Mouse (Mus musculus) cortical plate, adult 2 months (tissue): ENCODE results near the gene Fam78a. TPM values are rescaled to one million over a fixed set of nuclear protein-coding genes. Genes with fewer than 3 reads are reported as not detected.

Experiments
- H3K27ac ChIP-seq: fragments of 200-500 bp; 2 replicates; pipeline ENCODE4 v1.5.1; 2012; ENCODE audit warnings: low read length, control low read depth, inconsistent platforms; ENCODE audit not compliant: insufficient read depth
- H3K4me1 ChIP-seq: fragments of 200-500 bp; 2 replicates; pipeline ENCODE4 v1.6.1; 2011; ENCODE audit warnings: low read length; ENCODE audit not compliant: control insufficient read depth, insufficient read depth
- H3K4me3 ChIP-seq: fragments of 200-500 bp; 2 replicates; pipeline ENCODE4 v1.5.1; 2011; ENCODE audit warnings: mild to moderate bottlenecking, low read length, control low read depth; ENCODE audit not compliant: insufficient read depth
- CTCF ChIP-seq: fragments of 200-500 bp; IDR thresholded peaks from 2 replicates; pipeline ENCODE4 v1.5.1; 2011; ENCODE audit warnings: mild to moderate bottlenecking, control low read depth, low read length; ENCODE audit not compliant: insufficient read depth; ENCODE audit errors: extremely low read depth
- POLR2A ChIP-seq: fragments of 200-500 bp; IDR thresholded peaks from 2 replicates; pipeline ENCODE4 v1.6.1; 2011; ENCODE audit warnings: mild to moderate bottlenecking, low read length, control low read depth; ENCODE audit not compliant: insufficient read depth; ENCODE audit errors: extremely low read depth
- polyA plus RNA-seq: library from polyadenylated mRNA; depleted of rRNA; stranded (reverse); fragments of >200 nt; gene quantifications from 2 replicates; pipeline ENCODE4 v1.2.3, GENCODE M21; 2012

Gene Fam78a
- polyA plus RNA-seq, 1 experiment: 3.2 TPM

DNA sequence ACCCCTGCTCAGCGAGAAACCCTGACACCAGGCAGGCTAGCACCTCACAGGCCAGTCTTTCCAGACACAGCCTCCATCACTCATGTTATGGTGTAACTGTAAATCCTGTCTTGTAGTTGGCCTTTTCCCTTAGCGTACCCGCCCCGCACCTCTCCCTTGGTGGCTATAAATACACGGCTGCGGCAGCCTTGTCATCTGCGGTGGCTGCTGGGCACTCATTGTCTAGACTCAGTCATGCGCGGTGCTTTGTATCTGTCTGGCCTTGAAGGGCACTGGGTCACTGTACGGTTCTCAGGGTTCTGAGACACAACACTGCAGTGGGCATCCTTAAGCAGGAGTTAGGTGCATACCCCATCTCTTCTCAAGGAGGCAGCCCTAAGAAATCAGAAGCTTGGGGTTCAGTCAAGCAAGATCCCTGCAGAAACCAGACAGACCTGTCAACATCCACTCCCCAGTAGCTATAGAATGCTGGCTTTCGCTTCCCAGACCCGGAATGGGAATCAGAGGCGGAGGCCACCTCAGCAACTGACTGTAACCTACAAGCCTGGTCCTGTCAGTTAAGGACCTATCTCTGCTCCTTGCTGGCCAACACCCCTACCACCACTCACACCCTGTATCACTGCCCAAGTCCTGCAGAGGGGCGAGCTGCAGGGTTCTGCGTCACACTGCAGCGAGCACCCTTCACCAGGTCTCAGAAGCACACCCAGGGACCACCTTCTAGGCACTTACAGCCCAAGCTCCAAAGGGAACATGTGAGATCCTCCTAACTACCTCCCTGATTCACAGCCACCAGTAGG is 20.7 kb upstream of the Fam78a start:
- Histone ChIP-seq H3K4me3 (no peak overlapping the region), H3K27ac (peak overlapping the region; percentile 7; the same call in 1 of the 2 replicates), H3K4me1 (peaks cover 14% of the 10 kb centered on the region)
- TF ChIP-seq POLR2A: no peak
- TF ChIP-seq CTCF: no peak

DNA sequence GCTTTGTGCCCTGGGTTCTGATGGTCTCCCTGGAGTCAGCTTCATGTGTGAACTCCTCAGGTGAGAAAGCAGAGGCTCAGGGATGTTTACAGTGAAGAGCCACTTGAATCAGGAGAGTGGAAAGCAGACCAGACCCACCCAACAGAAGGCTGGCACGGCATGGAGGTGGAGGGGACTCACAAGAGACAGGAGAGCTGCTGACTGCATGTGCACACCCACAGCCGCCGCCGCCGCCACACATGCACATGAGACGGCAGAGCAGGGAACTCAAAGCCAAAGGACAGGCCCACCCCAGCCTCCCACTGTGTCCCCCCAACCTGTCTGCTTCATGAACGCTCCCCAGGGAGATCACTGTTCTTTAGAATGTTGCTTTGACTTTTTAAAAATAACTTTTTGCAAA is 19.5 kb upstream of the Fam78a start:
- Histone ChIP-seq H3K4me3 (no peak overlapping the region), H3K4me1 (peaks cover 14% of the 10 kb centered on the region), H3K27ac (peak overlapping the region; percentile 36)
- no peak for TF ChIP-seq CTCF
- no peak for TF ChIP-seq POLR2A

DNA sequence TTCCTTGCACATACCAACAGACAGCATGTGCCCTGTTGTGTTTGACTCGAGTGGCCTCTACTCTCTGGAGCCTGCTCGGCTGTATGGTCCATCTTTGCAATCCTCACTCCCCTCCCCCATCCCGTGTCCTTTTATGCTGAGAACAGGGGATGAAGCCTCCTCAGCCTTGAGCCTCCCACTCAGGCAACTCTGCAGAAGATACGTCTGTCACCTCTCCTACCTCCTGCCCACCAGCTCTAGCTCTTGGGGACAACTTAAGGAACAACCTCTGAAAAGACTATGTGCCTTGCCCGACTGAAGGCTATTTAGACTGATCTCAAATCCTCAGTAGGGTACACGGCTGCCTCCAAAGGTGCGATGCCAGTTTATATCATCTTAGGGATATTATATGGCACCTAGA is 18.9 kb upstream of the Fam78a start:
- TF ChIP-seq CTCF: no peak
- Histone ChIP-seq H3K4me3 (no peak overlapping the region), H3K4me1 (peaks cover 14% of the 10 kb centered on the region), H3K27ac (peak overlapping the region; percentile 73; the same call in 1 of the 2 replicates)

DNA sequence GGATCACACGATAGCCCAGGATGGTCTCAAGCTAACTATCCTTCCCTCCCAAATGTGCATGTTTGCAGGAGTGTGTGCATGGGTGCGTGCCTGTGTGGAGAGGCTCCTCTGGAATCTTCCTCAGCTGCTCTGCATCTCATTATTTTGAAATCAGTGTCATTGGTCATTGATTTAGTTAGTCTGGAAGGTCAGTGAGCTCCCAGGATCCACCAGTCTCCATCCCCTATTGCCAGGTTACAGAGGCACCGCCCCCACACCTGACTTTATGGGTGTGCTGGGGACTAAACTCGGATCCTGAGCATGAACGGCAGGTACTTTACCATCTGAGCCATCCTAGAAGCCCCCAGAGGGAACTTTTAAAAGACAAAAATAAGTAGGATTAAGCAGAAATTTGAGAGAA is 18.3 kb upstream of the Fam78a start:
- no peak overlapping the region for H3K4me3 ChIP-seq
- H3K4me1 ChIP-seq: peaks cover 14% of the 10 kb centered on the region
- TF ChIP-seq CTCF (no peak), POLR2A (no peak)
- no peak overlapping the region for H3K27ac ChIP-seq

DNA sequence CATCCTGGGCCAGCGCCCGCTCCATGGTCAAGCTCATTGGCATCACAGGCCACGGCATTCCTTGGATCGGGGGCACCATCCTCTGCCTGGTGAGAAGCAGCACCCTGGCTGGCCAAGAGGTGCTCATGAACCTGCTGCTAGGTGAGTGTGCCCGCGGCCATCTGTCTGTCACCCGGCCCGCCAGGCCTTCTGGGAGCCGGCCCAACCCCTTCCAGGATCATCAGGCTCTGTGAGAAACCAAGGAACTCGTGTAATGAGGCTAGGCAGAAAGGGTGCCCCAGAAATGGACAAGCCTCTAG is 11.4 kb upstream of the Fam78a start:
- TF ChIP-seq POLR2A: no peak
- peak overlapping the region; percentile 26; the same call in 1 of the 2 replicates for H3K27ac ChIP-seq
- peaks cover 5% of the 10 kb centered on the region for H3K4me1 ChIP-seq
- H3K4me3 ChIP-seq: peak overlapping the region; percentile 70

DNA sequence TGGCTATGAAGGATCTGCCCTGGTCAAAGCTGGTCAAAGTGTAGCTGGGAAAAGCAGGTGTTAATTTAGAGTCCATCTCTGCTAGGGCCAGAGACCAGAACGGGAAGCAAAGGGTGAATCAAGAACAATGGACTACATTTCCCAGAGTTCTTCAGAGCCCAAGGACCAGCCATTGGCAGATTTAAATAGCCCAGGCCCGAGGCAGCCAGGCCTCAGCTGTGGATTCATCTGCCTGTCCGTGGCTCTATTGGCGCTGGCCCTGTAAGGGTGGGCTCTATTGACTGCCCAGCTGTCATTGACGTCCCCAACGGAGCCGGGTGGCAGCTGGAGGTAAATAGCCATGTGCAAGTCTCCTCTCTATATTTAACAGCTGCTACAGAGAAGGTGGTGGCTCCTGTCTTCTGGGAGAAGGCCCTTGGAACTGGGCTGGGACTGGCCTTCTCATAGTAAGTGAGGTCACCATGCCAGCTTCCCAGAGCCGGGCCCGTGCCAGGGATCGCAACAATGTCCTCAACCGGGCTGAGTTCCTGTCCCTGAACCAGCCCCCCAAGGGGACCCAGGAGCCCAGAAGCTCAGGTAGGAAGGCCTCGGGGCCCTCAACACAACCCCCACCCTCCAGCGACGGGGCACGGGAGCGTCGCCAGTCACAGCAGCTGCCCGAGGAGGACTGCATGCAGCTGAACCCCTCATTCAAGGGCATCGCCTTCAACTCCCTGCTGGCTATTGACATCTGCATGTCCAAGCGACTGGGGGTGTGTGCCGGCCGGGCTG is 10.9 kb upstream of the Fam78a start, which contains the start of gene Plpp7:
Gene Plpp7 (plus strand): TSS at position 178 of the 771 bp plus-strand sequence.
- TF ChIP-seq CTCF (no peak), POLR2A (peak; percentile 90)
- peak within 1 kb of the TSS; percentile 26; the same call in 1 of the 2 replicates for H3K27ac ChIP-seq
- H3K4me3 ChIP-seq: peak within 1 kb of the TSS; percentile 70
- peaks cover 5% of the 10 kb centered on the region for H3K4me1 ChIP-seq

DNA sequence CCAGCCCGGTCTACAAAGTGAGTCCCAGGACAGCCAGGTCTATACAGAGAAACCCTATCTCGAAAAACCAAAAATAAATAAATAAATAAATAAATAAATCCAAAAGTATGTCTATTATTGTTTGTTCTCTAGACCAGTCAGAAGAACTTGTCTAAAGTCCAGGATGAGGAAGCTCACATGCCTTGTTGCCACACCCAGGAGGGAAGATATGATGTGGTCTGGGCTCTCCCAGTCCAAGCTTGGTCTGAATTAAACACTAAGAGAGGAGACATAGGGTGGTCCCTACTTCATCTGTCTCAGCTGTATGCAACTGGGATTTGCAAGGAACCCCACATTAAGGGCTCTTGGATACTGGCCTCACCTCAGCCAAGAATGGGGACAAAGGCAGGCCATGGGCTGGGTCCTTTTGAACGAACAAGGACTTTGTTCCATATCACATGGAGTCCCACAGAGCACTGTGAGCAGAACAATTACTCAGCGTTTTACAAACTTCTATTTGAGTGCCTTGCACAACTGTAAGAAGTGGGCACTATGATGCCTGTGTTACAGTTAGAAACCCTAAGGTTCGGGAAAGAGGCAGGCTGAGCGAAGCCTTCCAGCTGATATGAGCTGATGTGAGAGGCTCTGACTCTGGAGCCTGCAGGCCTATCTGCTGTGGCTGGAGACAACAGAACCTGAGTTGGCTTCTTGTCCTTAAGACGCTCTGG is 9.5 kb upstream of the Fam78a start:
- no peak for TF ChIP-seq POLR2A
- no peak for TF ChIP-seq CTCF
- Histone ChIP-seq H3K27ac (no peak overlapping the region), H3K4me1 (peaks cover 5% of the 10 kb centered on the region), H3K4me3 (no peak overlapping the region)

DNA sequence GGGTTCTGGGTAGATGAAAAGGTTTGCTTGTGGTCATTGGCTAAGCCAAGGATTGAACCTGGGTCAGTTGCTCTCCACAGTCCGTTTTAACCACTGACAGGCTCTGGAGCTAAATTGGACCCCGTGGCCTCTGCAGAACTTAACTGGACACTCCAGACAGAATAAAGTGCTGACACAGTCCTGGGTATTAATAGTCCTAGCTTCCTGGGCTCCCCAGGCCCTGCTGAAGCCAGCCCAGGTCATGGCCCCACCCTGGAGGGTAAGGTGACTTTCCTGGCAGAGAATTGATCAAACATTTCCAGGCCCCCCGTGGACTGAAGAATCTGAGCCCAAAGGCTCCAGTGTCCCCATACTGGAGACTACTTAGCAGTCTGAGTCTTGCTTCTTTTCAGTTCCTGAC is 7.3 kb upstream of the Fam78a start:
- no peak overlapping the region for H3K4me3 ChIP-seq
- peaks cover 7% of the 10 kb centered on the region for H3K4me1 ChIP-seq
- H3K27ac ChIP-seq: no peak overlapping the region
- TF ChIP-seq POLR2A (no peak), CTCF (no peak)

DNA sequence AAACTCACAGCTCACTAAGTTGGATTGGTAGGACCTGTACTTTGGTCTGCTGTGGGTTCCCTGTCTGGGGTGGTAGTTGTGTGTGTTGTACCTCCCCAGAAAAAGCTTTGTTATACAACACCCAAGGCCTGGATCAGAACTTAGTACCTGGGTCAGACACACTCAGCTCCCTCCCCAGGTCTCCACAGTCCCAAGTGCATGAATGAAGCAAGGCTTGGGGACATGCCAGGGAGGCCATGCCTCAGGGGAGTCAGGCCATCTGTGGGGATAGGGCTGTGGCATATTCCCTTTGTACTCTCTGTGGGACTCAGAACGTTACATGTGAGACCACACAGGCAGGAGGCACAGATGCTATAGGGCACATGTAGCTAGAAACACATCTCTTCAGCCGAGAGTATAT is 5.5 kb upstream of the Fam78a start:
- H3K4me3 ChIP-seq: no peak overlapping the region
- no peak overlapping the region for H3K27ac ChIP-seq
- TF ChIP-seq CTCF (no peak), POLR2A (no peak)
- peaks cover 7% of the 10 kb centered on the region for H3K4me1 ChIP-seq
